Mouse (Mus musculus): Measurements from ENCODE around the gene Strn4.

Strn4 gene

GRCm38 (mm10) chr7:16875326-16875725, 59.6 kb downstream of the Strn4 start:
- under 1% methylated on average over 40 of the region's 42 CpGs for WGBS

GRCm38 (mm10) chr7:16876006-16876405, 60.3 kb downstream of the Strn4 start:
- 8% methylated on average over 11 of the region's 11 CpGs for WGBS

- 11% methylated on average over 13 of the region's 13 CpGs for WGBS
Measured at GRCm38 (mm10) chr7:16876608-16877007, 60.9 kb downstream of the Strn4 start.

- 83% methylated on average over 3 of the region's 3 CpGs for WGBS
Measured at GRCm38 (mm10) chr7:16877717-16878116, 62.0 kb downstream of the Strn4 start.

GRCm38 (mm10) chr7:16879796-16880547, 64.3 kb downstream of the Strn4 start:
- WGBS: 48% methylated on average over 9 of the region's 9 CpGs

GRCm38 (mm10) chr7:16880615-16881014, 64.9 kb downstream of the Strn4 start:
- WGBS: 37% methylated on average over 5 of the region's 5 CpGs

- 95% methylated on average over 6 of the region's 6 CpGs for WGBS
Measured at GRCm38 (mm10) chr7:16883162-16883561, 67.5 kb downstream of the Strn4 start.

- 88% methylated on average over 4 of the region's 4 CpGs for WGBS
Measured at GRCm38 (mm10) chr7:16884334-16884733, 68.6 kb downstream of the Strn4 start.

- WGBS: 39% methylated on average over 94 of the region's 95 CpGs
Measured at GRCm38 (mm10) chr7:16885271-16885776, 69.6 kb downstream of the Strn4 start.

- WGBS: 59% methylated on average over 59 of the region's 59 CpGs
Measured at GRCm38 (mm10) chr7:16885905-16886304, 70.2 kb downstream of the Strn4 start.
